Mouse (Mus musculus): ENCODE measurements around the gene Tbcd.

Gene Tbcd

DNA sequence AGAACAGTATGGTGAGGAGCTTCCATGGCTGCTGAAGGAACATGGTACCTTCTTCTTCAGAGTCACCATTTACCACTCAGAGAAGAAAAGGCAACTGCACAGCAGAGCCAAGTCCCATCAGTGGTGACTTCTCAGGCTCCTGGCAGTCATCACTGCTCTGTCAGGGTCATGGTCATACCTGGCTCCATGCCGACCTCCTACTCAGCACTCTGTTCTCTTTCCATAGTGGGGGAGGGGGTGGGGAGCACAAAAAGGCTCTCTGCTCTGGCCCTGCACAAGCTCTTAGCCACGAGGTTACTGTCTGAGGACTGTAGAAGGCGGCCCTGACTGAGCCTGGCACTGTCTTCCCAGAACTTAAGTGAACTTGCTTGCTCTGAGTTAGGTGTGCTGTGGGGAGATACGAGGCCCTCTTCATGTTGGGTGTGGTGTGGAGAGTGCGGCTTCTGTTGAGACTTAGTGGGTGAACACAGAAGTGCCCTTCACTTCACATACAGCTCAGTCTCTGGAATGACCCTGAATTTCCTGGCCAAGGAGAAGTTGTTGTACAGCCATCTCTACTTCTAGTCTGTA is 91.6 kb downstream of the Tbcd start:
- peak; percentile 46 to 65 for DNase-seq

GRCm38 (mm10) chr11:121543922-121544321 is 92.2 kb downstream of the Tbcd start:
- peak; percentile 64 to 88 for DNase-seq

DNA sequence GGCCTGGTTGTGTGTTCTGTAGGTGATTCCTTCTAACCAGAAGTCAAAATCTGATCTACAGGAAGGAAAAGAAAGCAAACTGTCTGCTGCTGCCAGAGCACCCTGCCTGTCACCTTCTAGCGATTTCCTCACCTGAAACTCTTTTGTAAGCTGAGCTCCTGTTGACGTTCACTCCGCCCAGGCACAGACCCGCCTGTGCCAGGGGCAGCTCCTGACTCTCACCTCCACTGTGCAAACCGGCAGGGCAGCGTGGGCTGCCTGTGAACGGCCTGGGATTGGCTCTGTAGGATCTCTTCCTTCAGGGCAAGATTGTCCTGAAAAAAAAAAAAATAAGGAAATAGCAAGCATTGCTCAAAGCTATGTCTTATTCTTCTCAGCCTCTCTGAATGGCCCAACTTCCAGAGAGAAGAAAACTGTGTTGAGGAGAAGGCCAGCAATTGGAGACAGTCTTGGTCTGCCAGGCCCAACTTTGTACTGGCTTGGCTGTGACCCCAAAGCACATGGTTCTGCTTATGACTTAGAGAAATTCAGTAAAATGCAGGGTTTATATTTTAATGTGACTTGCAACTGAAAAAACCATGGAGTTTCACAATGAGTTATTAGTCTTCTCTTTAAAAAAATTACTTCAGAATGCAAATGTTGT is 93.1 kb downstream of the Tbcd start:
- DNase-seq = peak in 1 of 2 experiments; percentile 45

DNA sequence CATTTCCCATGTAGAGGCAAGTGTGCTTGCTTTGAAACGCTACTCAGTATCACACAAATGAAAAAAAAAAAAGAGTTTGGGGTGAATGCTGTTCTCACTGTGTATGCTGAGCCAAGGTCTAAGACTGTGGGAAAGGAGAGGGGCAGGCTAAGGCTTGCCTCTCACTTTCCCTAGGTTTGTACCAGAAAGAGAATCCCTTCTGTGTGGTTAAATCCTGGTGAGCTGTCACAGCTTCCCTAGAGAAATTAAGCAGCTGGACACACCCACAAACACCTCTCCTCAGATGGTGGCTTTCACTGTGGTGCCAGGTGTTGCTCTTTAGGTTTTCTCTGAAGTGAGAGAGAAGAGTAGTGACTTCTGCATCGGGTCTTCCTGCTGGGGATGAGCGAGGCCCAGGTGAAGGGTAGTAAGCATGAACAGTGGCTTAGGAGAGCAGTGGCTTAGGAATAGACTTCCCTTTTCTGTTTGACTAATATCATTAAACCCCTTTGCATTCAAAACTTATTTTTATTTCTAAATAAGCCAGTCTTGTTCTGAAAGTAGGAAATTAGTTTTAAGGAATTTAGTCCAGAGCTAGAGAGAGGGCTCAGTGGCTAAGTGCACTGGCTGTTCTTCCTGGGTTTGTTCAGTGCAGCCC is 93.8 kb downstream of the Tbcd start:
- DNase-seq = no peak

DNA sequence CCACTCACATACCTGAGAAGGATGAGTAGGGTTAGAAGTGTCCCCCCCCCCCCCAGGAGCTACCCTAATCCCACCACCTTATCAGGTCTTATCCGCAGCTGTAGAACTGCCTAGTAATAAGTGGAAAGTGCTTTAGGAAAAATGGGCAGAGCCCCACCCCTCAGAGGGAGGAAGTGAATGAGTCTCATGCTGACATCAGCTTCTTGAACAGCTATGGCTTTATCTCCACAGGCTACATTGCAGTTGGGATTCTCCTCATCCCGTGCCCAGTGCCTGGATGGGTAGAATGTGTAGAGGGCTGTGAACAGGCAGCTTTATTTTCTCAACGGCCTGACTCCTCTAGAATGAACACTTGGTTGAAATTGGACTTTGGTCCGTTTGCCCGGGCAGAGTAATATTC is 95.5 kb downstream of the Tbcd start:
- DNase-seq = no peak

DNA sequence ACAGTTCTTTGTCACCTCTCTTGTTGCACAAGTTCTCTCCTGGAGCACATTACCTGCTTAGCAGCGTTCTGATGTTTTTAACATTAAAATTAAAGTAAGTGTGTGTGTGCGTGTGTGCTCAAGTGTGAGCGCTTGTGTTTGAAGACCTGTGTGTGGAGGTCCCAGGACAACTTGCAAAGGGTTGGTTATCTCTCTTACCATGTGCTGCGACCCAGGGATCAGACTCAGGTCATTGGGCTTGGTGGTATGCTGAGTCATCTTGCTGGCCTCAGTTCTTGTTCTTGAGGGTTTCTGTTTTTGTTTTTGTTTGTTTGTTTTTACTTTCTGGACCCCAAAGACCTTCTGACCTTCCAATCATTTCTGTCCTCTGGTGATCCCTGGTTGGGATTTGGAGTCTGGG is 96.2 kb downstream of the Tbcd start:
- DNase-seq = no peak

- DNase-seq = peak; percentile 47 to 54
Measured at GRCm38 (mm10) chr11:121548996-121549842, 97.5 kb downstream of the Tbcd start.

DNA sequence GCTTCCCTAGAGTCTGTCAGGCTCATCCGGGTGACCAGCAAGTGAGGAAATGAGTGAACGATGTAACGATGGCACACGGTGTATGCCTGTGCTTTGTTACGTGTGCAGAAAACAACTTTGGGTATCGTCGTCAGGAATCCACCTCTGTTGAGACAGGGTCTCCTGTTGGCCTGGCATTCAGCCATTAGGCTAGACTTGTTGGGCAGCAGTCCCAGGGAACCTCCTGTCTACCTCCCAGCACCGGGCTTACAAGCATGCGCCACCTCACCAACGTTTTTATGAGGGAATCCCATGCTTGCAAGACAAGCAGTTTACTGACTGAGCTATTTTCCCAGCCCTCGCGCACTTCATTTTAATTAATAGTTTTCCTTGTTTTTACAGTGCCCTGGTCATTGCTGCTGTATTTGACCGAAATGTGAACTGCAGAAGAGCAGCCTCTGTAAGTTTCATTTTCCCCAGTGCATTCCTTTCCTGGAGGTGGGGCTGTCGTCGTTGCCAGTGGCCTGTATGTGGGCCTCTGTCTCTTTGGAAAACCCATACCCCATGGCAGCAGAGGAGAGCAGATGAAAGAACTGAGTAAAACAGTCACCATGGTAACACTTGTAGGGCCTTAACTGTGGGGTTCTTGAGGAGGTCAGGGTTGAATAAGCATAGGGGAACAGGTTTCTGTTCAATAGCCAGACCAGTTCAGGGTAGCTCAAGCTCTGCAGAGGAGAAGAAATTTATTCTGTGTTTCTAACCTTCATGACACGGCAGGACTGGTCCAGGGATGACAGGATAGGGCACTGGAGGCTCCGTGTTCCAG is 98.3 kb downstream of the Tbcd start:
- no peak for DNase-seq

- DNase-seq = peak in 1 of 2 experiments; percentile 43
Measured at GRCm38 (mm10) chr11:121551206-121551799, 99.6 kb downstream of the Tbcd start.

GRCm38 (mm10) chr11:121552167-121552566 is 100.4 kb downstream of the Tbcd start:
- DNase-seq = peak; percentile 77 to 84

- peak in 1 of 2 experiments; percentile 39 for DNase-seq
Measured at GRCm38 (mm10) chr11:121552846-121553457, 101.2 kb downstream of the Tbcd start.

- no peak for DNase-seq
Measured at GRCm38 (mm10) chr11:121553458-121553857, 101.7 kb downstream of the Tbcd start.

- DNase-seq = no peak
Measured at GRCm38 (mm10) chr11:121556727-121557126, 105.0 kb downstream of the Tbcd start.

- DNase-seq = no peak
Measured at GRCm38 (mm10) chr11:121557946-121558345, 106.2 kb downstream of the Tbcd start.

DNA sequence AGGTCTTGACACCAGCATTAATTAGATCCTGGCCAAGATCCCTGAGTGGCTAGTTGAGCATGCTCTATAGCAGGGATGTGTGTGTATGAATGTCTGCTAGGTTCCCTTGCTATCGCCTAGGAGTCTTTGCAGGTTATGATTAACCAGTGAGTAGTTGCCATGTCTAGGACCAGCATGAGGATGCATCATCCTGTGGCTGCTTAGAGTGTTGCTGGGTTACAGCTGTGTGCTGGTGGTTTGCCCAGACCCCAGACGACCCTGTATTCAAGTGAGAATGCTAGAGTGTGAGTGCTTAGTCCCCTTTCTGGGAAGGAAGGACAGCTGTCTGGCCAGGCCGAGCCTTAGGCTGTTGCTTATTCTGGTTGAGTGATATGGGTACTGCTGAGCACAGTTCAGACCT is 106.8 kb downstream of the Tbcd start:
- DNase-seq = no peak

DNA sequence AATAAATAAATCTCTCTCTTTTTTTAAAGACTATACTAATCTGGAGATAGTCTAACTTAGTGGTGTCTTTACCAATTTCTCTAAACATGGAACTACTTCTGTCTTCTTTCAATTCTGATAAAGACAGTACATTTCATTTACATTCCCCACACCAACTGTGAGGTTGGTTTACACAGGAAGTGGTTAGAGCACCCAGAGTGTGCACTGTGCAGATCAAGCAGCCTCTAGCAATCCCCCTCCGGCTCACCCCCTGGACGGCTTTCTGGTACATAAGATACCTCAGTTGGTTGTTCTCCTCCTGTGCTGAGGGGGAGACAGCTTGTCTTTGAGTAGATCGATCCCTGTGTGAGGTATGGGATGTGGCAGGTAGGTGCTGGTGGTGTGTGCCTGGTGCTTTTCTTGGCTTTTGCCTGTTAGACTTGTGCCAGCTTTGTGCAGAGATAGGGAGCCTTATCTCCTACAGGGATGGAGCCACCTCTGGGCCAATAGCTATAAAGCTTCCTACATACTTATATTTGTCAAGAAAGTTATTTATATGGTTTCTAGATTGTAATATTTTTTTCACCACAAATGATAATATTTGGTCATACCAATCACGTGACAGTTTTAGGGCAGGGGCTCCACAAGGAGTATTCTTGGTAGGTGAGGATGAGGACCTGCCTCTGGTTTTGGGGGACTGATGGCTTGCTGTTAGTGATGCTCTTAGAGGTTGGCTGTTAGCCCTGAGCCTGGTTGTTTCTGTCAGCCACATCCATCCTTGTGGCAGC is 108.0 kb downstream of the Tbcd start:
- DNase-seq = no peak

DNA sequence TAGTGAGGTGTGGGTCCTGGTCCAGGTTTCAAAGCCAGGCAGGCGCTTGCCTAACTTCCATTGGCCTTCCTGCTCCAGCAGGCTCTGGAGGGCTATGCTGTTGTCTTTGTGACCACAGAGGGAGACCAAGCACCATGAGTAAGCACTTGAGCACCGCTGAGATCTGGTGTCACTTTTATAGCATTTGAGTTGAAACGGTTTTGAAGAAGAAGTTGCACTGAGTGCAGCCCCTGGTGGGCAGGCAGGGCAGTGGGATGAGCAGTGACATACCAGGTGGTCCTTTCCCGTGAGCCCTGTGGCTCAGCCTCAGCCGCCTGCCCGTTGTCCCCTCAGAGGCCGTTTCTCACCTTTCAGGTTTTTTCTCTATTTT is 108.5 kb downstream of the Tbcd start:
- DNase-seq = no peak

DNA sequence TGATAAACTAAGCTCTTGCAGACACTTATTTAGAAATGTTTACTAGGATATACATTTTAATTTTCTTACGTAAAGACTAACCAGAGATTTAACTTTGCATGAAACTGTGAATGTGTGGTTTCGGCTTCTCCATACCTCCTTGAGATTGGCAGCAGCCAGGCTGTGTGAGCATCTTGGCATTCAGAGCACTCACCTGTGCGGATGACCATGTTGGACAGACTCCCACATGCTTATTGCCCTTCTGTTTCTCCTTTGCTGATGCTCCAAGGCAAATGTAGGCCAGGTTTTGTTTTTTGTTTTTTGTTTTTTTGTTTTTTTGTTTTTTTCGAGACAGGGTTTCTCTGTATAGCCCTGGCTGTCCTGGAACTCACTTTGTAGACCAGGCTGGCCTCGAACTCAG is 111.6 kb downstream of the Tbcd start:
- no peak for DNase-seq

GRCm38 (mm10) chr11:121564265-121564664 is 112.5 kb downstream of the Tbcd start:
- no peak for DNase-seq

DNA sequence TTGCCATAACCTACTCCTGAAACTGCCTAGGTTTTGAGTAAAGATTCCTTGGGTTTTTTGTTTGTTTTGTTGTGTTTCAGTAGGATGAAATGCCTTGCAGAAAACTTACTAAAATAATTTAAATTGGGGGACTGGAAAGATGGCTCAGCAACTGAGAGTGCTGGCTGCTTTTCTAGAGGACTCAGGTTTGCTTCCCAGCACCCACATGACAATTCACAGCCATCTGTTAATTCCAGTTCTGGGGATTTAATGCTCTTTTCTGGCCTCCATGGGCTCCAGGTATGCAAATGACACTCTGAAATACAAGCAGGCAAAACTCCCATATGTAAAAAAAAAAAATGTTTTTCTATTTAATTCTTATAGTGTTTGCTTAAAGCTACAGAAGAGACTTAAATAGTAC is 130.1 kb downstream of the Tbcd start:
- no peak for DNase-seq

DNA sequence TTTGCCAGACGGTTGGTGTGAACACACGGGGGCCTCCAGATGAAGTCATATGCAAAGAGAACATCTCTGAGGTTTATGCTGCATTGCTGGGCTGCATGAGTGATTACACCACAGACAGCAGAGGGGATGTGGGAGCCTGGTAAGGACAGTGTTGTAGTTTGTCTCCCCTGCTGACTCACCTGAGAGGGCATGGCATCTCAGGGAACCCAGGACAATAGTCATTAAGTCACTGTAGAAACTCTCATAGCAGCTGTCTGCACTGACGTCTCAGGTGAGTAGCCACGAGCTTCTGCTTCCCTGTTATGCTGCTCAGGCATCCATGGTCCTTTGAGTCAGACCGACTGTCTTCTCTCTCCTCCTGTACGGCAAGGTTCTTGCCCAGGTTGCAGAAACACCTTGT is 145.5 kb downstream of the Tbcd start:
- no peak for DNase-seq
